Mouse (Mus musculus): Measurements from ENCODE around the gene Mgea5.

DNA sequence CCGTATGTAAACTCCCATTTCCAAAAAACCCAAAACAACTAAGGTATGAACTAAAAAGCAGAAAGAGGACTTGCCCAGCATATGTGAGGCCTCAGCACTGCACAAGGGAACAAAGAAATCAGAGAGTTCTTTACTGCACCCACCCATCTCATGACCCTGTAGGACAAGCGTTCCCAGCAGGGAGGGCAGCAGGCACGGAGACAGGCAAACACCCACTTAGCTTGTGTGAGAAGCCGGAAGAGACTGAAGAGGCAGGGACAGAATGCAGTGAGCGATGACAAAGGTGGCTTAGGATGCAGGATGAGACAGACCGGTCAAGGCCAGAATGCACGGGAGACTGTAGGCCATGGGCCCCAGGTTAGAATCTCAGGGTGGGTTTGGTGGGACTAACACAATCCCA, 52.0 kb downstream of the Mgea5 start:
- TF ChIP-seq CTCF (IDR thresholded peaks at IDR 0.05; ENCODE audit: low read depth, low read length) (no peak), GATA1 (IDR thresholded peaks at IDR 0.05; ENCODE audit: borderline replicate concordance, low read length) (no peak)

Measured in G1E (cell line).